Mouse (Mus musculus) left cerebral cortex, adult 11 months (tissue): ENCODE results near the gene Duxbl1.
"Not testable (repeated sequence)": the region's sequence is repeated elsewhere in the genome, so short reads cannot be mapped to it uniquely, and the experiment has no call there.

Source experiments
- DNase-seq: peaks from one replicate; pipeline ENCODE4 v3.0.0; 2022; ENCODE audit warnings: low spot score

Duxbl1 gene

DNA sequence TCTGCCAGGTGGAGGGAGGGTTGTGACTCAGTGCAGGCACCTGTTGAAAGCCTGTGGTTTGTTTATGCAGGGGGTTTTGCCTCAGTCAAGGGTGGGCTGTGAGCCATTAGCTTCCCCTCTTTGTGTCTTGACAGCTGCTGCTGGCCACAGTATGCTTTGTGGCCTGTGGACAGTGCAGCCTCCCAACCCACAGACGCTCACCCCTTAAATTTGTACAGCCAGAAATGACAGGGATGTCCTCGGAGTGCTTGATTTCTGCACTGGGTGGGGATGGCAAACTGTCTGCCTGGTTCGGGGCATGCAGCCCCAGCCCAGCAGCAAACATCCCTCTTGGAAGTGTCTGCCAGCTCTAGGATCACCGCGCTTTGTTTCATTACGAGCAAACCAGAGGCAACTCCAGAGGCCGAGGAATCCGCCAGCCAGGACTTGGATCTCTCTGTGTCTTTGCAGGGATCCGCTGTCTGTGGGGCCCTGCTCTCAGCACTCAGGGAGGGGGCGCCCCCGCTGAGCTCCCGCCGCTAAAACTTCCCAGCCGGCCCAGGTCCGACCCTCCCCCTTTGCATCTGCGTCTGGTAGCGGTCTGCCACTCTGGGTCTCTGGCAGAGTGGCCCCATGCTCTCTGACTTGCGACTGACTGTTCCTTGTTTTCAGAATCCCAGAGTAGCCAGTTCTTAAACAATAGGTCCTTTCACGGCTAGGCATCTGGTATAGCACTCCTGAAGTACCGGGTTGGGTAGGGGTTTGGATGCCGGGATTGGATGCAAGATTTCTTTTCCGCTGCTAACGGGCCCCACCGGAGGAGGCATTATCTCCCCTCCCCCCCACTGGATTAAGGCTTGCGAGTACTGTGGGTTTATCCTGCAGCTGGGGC, at the start of gene Duxbl1:
Gene Duxbl1, plus strand, starts transcription at position 207 of the 871 bp plus-strand sequence.
- not testable (repeated sequence) for DNase-seq

DNA sequence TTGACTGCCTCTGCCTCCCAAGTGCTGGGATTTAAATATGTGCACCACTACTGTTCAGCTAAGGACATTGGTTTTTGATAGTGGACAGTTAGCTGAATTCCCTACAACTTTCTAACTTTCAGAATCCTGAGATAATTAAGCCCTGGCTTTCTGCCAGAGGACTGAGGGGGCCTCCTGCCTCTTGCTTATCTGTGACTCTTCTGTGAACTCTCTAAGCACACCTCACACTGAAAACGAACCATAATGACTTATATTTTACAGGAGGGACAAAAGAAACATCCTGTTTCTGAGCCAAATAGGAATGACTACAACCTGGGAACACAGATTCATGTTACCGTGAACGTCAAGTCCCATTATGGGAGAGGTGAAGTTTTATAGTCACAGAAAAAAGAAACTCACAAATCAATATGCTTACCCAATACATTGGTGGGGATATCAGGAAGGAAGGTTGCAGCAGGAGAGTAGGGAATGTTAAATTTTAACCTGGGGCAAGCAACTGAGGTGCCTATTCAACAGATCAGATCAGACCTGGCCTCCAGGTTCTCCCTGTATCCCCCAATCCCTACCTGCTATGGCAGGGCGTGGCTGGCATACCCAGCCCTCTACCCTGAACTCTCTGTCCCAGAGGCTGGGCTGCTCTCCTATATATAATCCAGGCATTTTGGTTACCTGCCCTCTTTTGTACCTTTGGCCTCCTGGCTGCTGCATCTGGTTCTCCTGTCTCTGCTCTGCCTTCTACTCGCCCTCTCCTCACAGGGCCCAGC, 41.3 kb upstream of the Duxbl1 start:
- not testable (repeated sequence) for DNase-seq

DNA sequence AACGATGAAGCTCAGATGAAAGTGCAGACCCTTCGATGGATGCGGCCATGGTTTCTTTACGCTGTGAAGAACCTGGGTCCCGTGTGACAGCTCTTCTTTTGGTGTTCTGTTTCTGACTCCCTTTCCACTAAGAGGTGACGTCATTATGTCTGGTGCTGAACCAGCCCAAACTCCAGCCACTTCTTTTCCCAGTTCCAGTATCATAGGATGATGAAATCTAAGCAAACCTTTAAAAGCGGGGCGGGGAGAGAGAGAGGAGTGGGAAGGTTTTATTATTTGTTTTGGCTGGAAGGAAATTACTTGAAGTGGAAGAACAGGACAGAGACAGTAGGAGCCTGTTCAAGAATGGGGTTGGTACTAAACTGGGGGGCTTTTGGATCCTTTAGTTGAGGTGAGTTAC, 40.4 kb upstream of the Duxbl1 start, which contains the start of gene Cphx1:
Gene Cphx1, plus strand, starts transcription at position 301 of the 400 bp plus-strand sequence.
- DNase-seq = not testable (repeated sequence)

DNA sequence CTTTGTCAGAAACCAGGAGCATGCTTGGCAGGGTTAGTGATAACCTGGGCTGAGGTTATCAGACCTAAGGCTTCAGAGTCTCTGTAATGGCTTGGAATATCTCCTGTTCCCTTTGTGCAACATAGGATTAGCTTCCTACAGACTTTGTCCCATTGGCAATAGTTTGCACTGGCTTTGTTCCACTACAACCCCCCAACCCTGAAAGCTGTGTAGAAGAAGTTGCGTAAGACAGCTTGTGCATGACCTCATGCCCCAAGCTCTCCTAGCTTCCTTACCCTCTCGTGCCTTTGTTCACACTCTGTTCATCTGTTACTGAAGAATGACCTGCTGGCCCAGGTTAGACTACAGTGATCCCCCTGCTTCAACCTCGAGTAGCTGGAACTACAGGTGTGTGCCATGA, 20.5 kb upstream of the Duxbl1 start:
- DNase-seq = not testable (repeated sequence)

DNA sequence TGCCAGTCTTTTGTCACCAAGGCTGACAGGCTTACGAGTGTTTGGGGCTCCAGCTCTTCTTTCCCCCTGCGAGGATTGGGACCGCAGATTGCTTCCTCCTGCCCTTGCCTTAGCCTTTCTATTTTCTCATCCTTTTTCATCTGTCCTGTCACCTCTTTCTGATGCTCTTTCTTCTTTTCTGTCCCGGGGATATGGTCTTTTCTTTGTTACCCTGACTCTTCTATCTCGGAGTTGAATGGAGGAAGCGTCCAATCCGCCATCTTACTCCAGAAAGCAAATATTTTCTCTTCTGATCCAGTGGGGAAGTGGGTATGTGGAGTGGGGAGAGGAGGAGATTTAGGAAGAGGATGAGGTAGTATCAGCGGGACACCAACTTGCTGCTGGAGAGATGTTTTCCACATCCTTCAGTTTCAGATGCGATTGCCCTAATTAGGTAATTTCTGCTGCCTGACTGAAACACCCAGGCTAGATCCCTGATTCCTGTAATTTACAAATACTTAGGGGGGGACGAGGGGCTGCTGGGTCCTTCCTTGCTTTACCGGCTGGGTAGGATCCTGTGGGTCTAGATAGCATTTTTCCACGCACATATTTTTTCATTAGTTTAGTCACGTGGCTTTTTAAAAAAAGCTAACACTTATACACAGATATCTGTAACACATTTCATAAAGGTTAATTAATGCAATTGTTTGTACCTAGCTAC, 1.0 kb downstream of the Duxbl1 start:
- not testable (repeated sequence) for DNase-seq

DNA sequence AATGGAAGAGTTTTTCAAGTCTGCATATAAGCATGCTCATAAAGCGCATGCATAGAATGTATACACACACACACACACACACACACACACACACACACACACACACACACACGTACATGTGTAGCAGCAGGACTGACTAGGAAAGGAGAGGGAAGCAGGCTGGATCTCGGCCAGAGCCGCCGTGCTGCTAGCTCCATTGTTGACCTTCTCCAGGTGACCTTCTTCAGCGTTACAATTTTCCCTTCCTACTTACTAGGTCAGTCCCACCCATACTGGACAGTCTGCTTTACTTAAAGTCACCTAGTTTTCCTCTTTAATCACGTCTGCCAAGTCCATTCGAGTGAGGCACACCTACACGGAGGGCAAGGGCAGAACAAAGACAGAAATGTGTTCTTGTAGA, 3.5 kb downstream of the Duxbl1 start:
- DNase-seq = not testable (repeated sequence)

DNA sequence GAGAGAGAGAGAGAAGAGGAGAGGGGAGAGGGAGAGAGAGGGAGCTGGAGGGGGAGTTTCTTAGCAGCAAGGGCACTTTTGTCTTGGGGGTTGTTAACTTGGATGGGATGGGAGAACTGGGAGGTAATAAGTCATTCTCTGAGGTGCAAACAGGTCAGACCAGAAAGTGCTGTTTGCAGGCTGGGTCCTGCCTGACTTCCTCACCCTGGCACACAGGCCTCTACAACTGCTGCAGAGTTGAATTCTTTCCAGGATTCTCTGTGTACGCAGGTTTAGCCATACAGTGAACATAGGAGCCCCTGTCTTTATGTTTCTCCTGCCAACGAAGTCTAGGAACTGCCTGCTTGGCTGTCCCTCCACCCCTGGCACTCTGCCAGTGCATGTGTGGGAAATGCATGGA, 29.1 kb downstream of the Duxbl1 start:
- not testable (repeated sequence) for DNase-seq

DNA sequence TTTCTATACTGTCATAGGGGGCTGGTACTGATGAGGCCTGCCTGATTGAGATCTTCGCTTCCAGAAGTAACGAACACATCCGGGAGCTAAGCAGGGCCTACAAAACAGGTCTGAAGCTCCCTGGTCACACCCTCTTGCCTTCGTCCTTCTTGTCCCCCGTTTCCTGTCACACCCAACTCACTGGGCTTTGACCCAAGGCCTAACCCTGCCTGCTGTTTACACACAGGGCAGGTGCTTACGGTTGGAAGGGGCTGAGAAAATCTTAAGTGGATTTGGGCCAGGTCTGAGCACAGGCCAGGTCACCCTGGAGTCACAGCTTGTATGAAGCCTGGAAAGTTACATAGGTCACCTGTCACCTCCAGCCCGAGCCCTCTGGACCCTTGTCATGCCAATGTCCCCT, 38.0 kb downstream of the Duxbl1 start:
- not testable (repeated sequence) for DNase-seq

DNA sequence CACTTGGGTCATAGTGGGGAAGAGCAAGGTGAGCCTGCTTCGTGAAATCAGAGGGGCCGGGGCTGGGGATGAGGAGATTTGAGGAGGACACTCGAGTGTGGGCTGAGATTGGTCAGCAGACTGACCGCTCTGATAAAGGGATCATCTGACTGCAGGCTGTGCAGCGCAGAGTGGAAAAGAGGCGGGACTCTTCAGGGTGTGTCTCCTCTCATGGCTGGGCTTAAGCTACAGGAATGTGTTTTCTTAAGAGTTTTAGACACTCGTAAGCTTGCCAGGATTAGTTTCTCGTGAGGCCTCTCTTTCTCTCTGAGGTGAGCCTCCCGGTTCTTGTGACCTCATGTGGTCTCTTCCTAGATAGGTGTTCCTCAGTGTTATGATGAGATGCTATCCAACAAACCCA, 43.2 kb downstream of the Duxbl1 start:
- DNase-seq = not testable (repeated sequence)

DNA sequence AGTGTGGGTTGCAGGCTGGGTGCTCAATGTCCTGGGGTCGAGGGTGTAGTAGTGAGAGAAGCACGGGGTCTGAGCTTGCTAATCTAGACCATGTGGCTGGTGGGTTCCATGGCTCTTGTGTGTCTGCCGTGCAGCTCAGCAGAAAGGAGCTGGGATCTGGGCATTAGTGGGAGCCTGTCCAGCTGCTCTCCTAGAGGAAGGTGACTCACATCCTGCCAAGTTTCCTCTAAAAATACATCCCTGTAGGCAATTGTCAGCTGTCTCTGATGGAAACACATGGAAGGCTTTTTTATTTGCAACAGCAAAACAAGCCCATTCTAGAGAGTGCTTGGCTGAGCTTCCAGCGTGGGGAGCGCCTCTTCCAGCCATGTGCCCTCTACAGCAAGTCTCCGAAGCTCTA, 44.5 kb downstream of the Duxbl1 start:
- not testable (repeated sequence) for DNase-seq

DNA sequence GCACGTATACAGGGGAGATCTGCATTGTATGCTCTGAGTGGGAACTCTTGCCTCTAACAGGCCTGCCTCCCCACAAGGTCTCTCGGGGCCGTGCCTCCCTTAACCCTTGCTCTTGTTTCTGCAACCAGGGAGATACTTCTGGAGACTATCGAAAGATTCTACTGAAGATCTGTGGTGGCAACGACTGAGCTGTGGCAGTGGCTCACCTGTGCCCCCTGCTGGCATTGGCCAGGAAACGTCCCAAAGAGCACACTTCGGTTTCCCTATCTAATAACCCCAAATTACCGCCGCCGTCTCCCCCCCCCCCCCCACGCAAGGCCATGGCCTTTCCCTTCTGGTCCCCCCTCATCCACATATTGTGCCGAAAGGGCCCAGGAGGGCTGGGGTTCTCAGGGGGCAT, 47.3 kb downstream of the Duxbl1 start:
- not testable (repeated sequence) for DNase-seq

DNA sequence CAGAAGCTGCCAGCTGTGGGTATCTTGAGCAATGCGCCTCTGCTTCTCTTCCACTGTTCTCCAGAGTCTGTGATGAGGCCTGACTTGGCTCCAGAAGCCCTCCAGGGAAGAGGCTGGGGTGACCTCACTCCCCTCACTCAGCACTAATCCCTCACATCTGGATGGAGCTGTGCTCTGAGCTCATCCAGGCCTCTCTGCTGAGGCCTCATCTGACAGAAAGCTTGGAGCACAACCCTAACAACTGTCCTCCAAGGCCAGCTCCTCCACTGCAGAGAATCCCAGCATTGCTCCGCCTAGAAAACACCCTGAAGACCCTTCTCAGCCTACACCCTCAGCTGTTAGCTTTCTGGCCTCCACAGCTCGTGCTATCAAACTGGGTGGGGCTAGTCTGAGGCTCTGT, 56.0 kb downstream of the Duxbl1 start:
- not testable (repeated sequence) for DNase-seq

DNA sequence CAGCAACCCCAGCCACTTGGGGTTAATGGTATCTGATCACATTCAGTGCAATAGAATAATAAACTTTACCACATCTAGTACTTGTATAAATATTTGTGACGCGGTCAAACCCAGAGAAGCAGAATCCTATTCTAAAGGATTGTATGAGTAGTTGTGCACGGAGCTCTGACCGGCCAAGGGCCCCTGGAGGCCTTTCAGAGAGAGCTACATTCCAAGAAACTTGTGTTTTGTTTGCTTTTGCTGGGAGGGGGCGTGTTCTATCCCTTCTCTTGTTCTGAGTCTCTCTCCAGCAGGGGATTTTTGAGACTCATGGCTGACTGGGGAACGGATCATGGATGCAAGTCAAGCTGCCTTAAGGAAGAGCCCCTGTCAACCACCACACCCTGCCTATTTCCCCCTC, 57.1 kb downstream of the Duxbl1 start:
- not testable (repeated sequence) for DNase-seq
